Mouse (Mus musculus) bone marrow macrophage, adult 2 months (primary cell): ENCODE data around the gene Lix1l. TPM values are rescaled to one million over a fixed set of nuclear protein-coding genes. Genes with fewer than 3 reads are reported as not detected.

Experiments used
- H3K27ac ChIP-seq: 2 replicates; pipeline ENCODE4 v1.5.1; 2012; ENCODE audit warnings: low read depth, low read length; ENCODE audit not compliant: insufficient read depth
- H3K4me1 ChIP-seq: 2 replicates; pipeline ENCODE4 v1.6.1; 2012; ENCODE audit warnings: low read length; ENCODE audit not compliant: control insufficient read depth, insufficient read depth
- H3K4me3 ChIP-seq: 2 replicates; pipeline ENCODE4 v1.5.1; 2012; ENCODE audit warnings: mild to moderate bottlenecking, low read length, moderate library complexity; ENCODE audit not compliant: insufficient read depth
- CTCF ChIP-seq: IDR thresholded peaks from 2 replicates; pipeline ENCODE4 v1.5.1; 2012; ENCODE audit warnings: low read depth, mild to moderate bottlenecking, low read length, moderate library complexity
- POLR2A ChIP-seq: IDR thresholded peaks from 2 replicates; pipeline ENCODE4 v1.6.1; 2012; ENCODE audit warnings: mild to moderate bottlenecking, low read depth, low read length, borderline replicate concordance
- polyA plus RNA-seq: library from polyadenylated mRNA; stranded (reverse); fragments of >200 nt; gene quantifications from 2 replicates; pipeline ENCODE4 v1.2.4, GENCODE M21; 2012; ENCODE audit not compliant: missing spikeins, insufficient read depth, insufficient read length

Lix1l gene
- polyA plus RNA-seq, 1 experiment: 23.4 TPM

DNA sequence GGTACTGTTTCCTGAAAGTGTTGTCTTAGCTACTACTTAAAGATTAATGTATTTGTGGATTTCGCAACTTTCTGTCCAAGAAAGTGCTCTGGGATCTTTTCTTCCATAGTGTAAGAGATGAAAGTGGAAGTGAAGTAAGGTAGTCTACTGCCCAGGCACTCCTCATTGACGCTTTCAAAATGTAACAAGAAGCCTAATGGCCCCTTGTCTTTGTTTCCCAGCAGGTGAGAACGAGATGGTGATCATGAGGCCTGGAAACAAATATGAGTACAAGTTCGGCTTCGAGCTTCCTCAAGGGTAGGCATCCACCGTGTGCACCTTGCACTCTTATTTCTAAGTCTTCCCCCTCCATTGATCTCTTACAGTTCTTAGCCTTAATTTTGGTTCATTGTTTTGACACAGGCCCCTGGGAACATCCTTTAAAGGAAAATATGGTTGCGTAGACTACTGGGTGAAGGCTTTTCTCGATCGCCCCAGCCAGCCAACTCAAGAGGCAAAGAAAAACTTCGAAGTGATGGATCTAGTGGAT is 42.2 kb upstream of the Lix1l start:
- Histone ChIP-seq H3K4me1 (peaks cover 17% of the 10 kb centered on the region), H3K4me3 (peak overlapping the region; percentile 85), H3K27ac (peak overlapping the region; percentile 100)
- TF ChIP-seq CTCF (no peak), POLR2A (no peak)

DNA sequence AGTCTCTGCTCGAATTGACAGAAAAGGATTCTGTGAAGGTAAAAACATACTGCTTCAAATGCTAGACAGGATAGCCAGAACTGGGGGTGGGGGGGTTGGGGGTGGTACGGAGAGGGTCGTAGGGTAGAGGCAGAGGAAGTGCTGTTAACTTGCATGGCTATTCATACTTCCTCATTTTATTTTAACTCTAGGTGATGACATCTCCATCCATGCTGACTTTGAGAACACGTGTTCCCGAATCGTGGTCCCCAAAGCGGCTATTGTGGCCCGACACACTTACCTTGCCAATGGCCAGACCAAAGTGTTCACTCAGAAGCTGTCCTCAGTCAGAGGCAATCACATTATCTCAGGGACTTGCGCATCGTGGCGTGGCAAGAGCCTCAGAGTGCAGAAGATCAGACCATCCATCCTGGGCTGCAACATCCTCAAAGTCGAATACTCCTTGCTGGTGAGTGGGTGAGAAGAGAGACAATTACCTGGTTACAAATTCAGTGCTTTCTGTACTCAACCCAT is 41.5 kb upstream of the Lix1l start:
- Histone ChIP-seq H3K4me3 (peak overlapping the region; percentile 85), H3K27ac (peak overlapping the region; percentile 100), H3K4me1 (peaks cover 19% of the 10 kb centered on the region)
- TF ChIP-seq POLR2A (no peak), CTCF (no peak)

DNA sequence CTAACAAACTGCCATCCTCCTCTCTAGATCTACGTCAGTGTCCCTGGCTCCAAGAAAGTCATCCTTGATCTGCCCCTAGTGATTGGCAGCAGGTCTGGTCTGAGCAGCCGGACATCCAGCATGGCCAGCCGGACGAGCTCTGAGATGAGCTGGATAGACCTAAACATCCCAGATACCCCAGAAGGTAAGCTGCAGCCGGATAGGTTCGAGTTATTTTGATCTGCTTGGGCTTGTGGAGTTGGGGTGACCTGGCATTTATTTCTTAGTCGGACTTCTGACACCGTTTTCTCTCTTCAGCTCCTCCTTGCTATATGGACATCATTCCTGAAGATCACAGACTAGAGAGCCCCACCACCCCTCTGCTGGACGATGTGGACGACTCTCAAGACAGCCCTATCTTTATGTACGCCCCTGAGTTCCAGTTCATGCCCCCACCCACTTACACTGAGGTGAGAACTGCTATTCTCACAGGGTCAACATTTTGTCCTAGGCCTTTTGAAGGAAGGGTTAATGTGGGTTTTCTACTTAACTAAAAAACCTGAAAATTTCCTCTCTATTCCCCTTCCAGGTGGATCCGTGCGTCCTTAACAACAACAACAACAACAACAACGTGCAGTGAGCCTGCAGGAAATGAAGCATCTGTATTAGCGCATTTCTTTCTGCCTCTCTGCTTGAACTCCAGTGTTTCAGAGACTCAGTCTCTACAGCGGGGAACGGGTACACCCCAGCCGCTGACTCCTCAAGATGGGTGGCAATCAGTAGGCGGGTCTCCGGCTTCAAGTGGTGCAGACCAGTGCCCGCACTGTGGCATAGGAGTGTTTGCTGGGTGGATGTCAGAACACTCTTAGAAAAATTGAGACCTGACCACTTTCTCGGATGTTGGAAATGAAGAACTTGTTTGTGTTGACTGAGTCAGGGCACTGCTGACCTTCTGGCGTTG is 40.8 kb upstream of the Lix1l start:
- Histone ChIP-seq H3K4me3 (peak overlapping the region; percentile 85), H3K27ac (peak overlapping the region; percentile 100), H3K4me1 (peaks cover 21% of the 10 kb centered on the region)
- TF ChIP-seq POLR2A: no peak
- TF ChIP-seq CTCF: no peak

DNA sequence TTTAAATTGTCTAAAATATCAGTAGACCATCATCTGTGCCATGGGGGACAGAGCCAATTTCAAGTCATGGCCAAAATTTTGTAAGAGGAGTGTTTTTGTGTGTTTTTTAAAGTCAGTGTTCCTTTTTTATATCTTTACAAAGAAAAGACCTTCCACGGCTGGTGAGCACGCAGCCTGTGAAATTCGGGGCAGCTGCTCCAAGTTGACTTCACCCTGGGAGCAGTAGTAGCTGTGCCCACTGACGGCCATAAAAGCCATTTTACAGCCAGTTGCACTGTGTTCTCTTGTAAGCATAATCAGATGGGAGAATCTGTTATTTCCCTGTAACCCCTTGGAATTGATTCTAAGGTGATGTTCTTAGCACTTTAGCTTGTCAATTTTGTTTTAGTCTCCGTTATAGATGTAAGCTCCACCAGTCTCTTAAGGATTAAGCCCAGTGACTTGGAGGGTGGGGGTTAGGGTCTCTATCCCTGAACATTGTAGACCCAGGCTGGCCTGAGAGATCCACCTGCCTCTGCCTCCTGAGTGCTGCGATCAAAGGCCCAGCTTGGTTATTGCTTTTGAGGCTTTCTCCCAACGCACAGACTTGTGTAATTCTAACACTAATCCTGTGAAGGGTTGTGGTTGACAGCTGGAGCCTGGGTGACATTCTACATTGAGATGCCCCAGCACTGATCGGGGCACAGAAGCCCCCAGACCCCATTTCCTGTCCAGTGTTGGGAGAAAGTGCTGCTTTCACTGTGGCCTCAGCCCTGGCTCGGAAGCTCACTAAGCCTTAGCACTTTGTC is 39.9 kb upstream of the Lix1l start:
- peaks cover 30% of the 10 kb centered on the region for H3K4me1 ChIP-seq
- H3K27ac ChIP-seq: peak overlapping the region; percentile 100
- peak overlapping the region; percentile 85 for H3K4me3 ChIP-seq
- no peak for TF ChIP-seq CTCF

- H3K4me1 ChIP-seq: peaks cover 40% of the 10 kb centered on the region
- TF ChIP-seq POLR2A: no peak
- TF ChIP-seq CTCF: no peak
- peak overlapping the region; percentile 85 for H3K4me3 ChIP-seq
- H3K27ac ChIP-seq: peak overlapping the region; percentile 100
Measured at GRCm38 (mm10) chr3:96561946-96562681, 38.8 kb upstream of the Lix1l start.

DNA sequence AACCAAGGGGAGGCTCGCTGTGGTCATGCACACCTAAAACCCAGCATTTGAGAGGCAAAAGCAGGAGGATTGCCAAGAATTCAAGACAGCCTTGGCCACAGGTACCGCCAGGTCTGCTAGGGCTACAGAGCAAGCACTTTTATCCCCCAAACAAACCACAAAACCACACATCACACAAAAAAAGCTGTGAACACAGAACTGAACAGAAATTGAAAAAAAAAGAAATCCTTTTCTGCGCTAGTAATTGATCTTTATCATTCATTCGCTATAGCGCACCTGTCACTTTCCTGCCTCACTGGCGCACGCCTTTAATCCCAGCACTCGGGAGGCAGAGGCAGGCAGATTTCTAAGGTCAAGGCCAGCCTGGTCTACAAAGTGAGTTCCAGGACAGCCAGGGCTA is 37.7 kb upstream of the Lix1l start:
- TF ChIP-seq CTCF: no peak
- no peak for TF ChIP-seq POLR2A
- Histone ChIP-seq H3K4me1 (peaks cover 50% of the 10 kb centered on the region), H3K27ac (peak overlapping the region; percentile 100), H3K4me3 (no peak overlapping the region)

- peak overlapping the region; percentile 25; the same call in 1 of the 2 replicates for H3K4me3 ChIP-seq
Measured at GRCm38 (mm10) chr3:96563911-96564632, 36.9 kb upstream of the Lix1l start.

GRCm38 (mm10) chr3:96564633-96565032 is 36.3 kb upstream of the Lix1l start:
- TF ChIP-seq CTCF: no peak
- no peak for TF ChIP-seq POLR2A
- peak overlapping the region; percentile 25; the same call in 1 of the 2 replicates for H3K4me3 ChIP-seq
- H3K27ac ChIP-seq: peak overlapping the region; percentile 100
- peaks cover 55% of the 10 kb centered on the region for H3K4me1 ChIP-seq

More at GRCm38 (mm10) chr3:96563911-96564632, 36.9 kb upstream of the Lix1l start:
- Histone ChIP-seq H3K27ac (peak overlapping the region; percentile 100), H3K4me1 (peaks cover 55% of the 10 kb centered on the region)
- TF ChIP-seq POLR2A: no peak
- TF ChIP-seq CTCF: no peak

- peak overlapping the region; percentile 9; the same call in 1 of the 2 replicates for H3K4me3 ChIP-seq
- H3K27ac ChIP-seq: peak overlapping the region; percentile 100
- H3K4me1 ChIP-seq: peaks cover 55% of the 10 kb centered on the region
- no peak for TF ChIP-seq POLR2A
- no peak for TF ChIP-seq CTCF
Measured at GRCm38 (mm10) chr3:96565105-96565504, 35.8 kb upstream of the Lix1l start.
